Mouse (Mus musculus): ENCODE results near the gene Dpep3. TPM values are rescaled to one million over a fixed set of nuclear protein-coding genes. Genes with fewer than 3 reads are reported as not detected.
"Not testable (repeated sequence)": the region's sequence is repeated elsewhere in the genome, so short reads cannot be mapped to it uniquely, and the experiment has no call there.

Dpep3 gene
- polyA plus RNA-seq, 1 experiment from 2014 or later: not detected

DNA sequence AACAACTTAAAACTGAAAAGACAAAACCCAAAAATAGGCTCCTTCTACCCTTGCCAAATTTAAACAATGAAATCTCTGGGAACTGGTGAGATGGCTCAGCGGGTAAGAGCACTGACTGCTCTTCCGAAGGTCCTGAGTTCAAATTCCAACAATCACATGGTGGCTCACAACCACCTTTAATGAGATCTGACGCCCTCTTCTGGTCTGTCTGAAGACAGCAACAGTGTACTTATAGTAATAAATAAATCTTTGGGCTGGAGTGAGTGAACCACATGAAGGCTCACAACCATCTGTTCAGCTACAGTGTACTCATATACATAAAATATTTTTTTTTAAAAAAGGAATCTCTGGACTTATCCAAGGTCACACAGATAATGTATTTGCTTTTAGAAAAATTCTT lies 28.7 kb upstream of the Dpep3 start:
- WGBS: 61% methylated on average over 3 of the region's 3 CpGs

DNA sequence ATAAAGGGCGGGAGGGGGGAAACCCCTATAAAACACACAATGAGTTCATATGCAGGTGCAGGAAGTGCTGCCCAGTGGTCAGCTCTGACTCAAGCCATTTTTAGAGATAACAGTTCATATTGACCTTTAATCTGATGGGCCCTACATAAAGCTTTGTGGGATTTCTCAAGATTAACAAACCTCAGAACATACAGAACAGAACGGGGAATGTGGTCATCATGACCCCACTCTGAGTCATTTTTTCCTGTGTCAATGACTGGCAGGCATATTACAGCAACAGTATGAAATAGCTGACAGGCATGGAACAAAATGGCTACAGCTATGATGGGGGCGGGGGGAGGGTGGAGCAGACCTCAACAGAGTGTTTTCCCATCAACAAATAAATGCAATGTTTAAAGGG lies 27.9 kb upstream of the Dpep3 start:
- H3K4me3 ChIP-seq (ENCODE audit: low read depth, low read length): no peak overlapping the region
- H3K27me3 ChIP-seq (ENCODE audit: control insufficient read depth, insufficient read depth, low read length): no peaks in the 10 kb centered on the region
- no peak overlapping the region for H3K9ac ChIP-seq (replicated peaks; ENCODE audit: low read depth, low read length)
- no peaks in the 10 kb centered on the region for H3K9me3 ChIP-seq (ENCODE audit: control insufficient read depth, low read depth, low read length)
- H3K27ac ChIP-seq (ENCODE audit: low read length): no peak overlapping the region
- H3K4me2 ChIP-seq (replicated peaks; ENCODE audit: low read depth, low read length): no peak overlapping the region
- WGBS: 74% methylated on average over 3 of the region's 3 CpGs
- H3K4me1 ChIP-seq (ENCODE audit: control insufficient read depth, insufficient read depth, low read length): peaks cover 8% of the 10 kb centered on the region
- no peaks in the 10 kb centered on the region for H3K36me3 ChIP-seq (ENCODE audit: control insufficient read depth, insufficient read depth, low read length)
- ATAC-seq (ENCODE audit: insufficient number of reproducible peaks, insufficient read depth, low FRiP score, low read depth): no peak

More for the DNA sequence above, 28.7 kb upstream of the Dpep3 start:
- not testable (repeated sequence) for H3K36me3 ChIP-seq (ENCODE audit: control insufficient read depth, insufficient read depth, low read length); H3K27me3 ChIP-seq (ENCODE audit: control insufficient read depth, insufficient read depth, low read length); H3K9ac ChIP-seq (replicated peaks; ENCODE audit: low read depth, low read length); H3K27ac ChIP-seq (ENCODE audit: low read length); H3K4me2 ChIP-seq (replicated peaks; ENCODE audit: low read depth, low read length); H3K4me3 ChIP-seq (ENCODE audit: low read depth, low read length); H3K9me3 ChIP-seq (ENCODE audit: control insufficient read depth, low read depth, low read length); ATAC-seq (ENCODE audit: insufficient number of reproducible peaks, insufficient read depth, low FRiP score, low read depth); H3K4me1 ChIP-seq (ENCODE audit: control insufficient read depth, insufficient read depth, low read length)

DNA sequence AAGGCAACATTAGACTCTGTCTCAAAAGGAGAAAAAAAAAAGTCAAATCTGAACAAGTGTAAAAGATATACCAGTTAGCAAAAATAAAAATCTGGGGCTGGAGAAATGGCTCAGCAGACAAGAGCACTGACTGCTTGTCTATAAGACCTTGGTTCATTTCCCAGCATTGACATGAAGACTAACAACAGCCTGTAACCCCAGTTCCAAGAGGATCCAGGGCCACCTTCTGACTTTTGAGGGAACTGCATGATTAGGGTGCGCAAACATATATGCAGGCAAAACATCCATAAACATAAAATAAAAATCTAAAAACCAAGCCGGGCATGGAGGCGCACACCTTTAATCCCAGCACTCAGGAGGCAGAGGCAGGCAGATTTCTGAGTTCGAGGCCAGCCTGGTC lies 27.2 kb upstream of the Dpep3 start:
- 89% methylated on average over 4 of the region's 4 CpGs for WGBS
- H3K9me3 ChIP-seq (ENCODE audit: control insufficient read depth, low read depth, low read length): no peaks in the 10 kb centered on the region
- H3K36me3 ChIP-seq (ENCODE audit: control insufficient read depth, insufficient read depth, low read length): no peaks in the 10 kb centered on the region
- H3K4me1 ChIP-seq (ENCODE audit: control insufficient read depth, insufficient read depth, low read length): peaks cover 8% of the 10 kb centered on the region
- ATAC-seq (ENCODE audit: insufficient number of reproducible peaks, insufficient read depth, low FRiP score, low read depth): no peak
- no peak overlapping the region for H3K27ac ChIP-seq (ENCODE audit: low read length)
- no peak overlapping the region for H3K4me2 ChIP-seq (replicated peaks; ENCODE audit: low read depth, low read length)
- no peak overlapping the region for H3K4me3 ChIP-seq (ENCODE audit: low read depth, low read length)
- no peak overlapping the region for H3K9ac ChIP-seq (replicated peaks; ENCODE audit: low read depth, low read length)
- H3K27me3 ChIP-seq (ENCODE audit: control insufficient read depth, insufficient read depth, low read length): no peaks in the 10 kb centered on the region

DNA sequence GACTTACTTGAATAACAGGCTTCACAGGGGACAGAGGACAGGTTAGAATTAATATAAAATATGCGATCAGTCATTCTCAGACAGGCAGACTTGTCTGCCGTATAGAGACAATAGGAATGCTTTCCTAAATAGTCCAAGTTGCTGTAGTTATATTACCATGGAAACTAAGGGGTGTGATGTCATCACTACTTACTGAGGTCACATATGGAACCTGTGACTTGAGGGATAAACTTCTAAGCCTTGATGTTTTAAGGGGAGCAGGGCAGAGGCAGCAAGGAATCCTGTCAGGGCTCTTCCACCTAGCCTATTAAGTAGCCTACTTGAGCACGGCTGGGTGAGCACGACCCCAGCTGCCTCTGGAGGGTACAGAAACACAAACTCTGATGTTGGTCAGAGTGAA lies 26.6 kb upstream of the Dpep3 start, which contains the start of gene Dpep2nb:
Dpep2nb (minus strand) TSS at position 101 of the 400 bp plus-strand sequence.
- no peaks in the 10 kb centered on the region for H3K36me3 ChIP-seq (ENCODE audit: control insufficient read depth, insufficient read depth, low read length)
- WGBS: 78% methylated on average over 4 of the region's 4 CpGs
- H3K4me1 ChIP-seq (ENCODE audit: control insufficient read depth, insufficient read depth, low read length): peaks cover 8% of the 10 kb centered on the region
- no peaks in the 10 kb centered on the region for H3K9me3 ChIP-seq (ENCODE audit: control insufficient read depth, low read depth, low read length)
- H3K27ac ChIP-seq (ENCODE audit: low read length): no peak within 1 kb of the TSS
- no peak within 1 kb of the TSS for H3K4me3 ChIP-seq (ENCODE audit: low read depth, low read length)
- H3K9ac ChIP-seq (replicated peaks; ENCODE audit: low read depth, low read length): no peak within 1 kb of the TSS
- no peaks in the 10 kb centered on the region for H3K27me3 ChIP-seq (ENCODE audit: control insufficient read depth, insufficient read depth, low read length)
- no peak for ATAC-seq (ENCODE audit: insufficient number of reproducible peaks, insufficient read depth, low FRiP score, low read depth)
- no peak within 1 kb of the TSS for H3K4me2 ChIP-seq (replicated peaks; ENCODE audit: low read depth, low read length)

DNA sequence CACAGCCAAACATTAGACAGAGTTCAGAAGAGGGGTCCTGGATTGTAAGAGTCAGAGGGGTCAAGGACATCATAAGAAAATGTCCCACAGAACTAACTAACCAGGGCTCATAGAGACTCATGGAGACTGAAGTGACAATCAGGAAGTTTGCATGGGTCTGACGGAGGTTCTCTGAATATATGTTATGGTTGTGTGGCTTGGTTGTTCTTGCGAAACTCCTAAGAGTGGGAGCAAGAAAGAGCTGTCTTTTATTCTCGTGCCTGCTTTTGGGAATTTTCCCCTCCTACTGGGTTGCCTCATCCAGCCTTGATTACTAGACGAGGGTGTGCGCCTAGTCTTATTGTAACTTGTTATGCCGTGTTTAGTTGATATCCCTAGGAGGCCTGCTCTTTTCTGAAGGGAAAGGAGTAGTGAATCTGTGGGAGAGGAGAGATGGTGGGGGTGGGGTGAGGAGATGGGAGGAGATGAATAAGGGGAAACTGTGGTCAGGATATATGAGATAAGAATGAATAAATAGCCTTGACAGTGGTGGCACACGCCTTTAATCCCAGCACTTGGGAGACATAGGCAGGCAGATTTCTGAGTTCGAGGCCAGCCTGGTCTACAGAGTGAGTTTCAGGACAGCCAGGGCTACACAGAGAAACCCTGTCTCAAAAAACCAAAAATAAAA lies 25.4 kb upstream of the Dpep3 start:
- Histone ChIP-seq H3K36me3 (ENCODE audit: control insufficient read depth, insufficient read depth, low read length) (no peaks in the 10 kb centered on the region), H3K9ac (replicated peaks; ENCODE audit: low read depth, low read length) (no peak overlapping the region), H3K4me1 (ENCODE audit: control insufficient read depth, insufficient read depth, low read length) (no peaks in the 10 kb centered on the region), H3K27me3 (ENCODE audit: control insufficient read depth, insufficient read depth, low read length) (no peaks in the 10 kb centered on the region), H3K27ac (ENCODE audit: low read length) (no peak overlapping the region), H3K4me3 (ENCODE audit: low read depth, low read length) (no peak overlapping the region), H3K4me2 (replicated peaks; ENCODE audit: low read depth, low read length) (no peak overlapping the region), H3K9me3 (ENCODE audit: control insufficient read depth, low read depth, low read length) (no peaks in the 10 kb centered on the region)
- 78% methylated on average over 8 of the region's 8 CpGs for WGBS
- ATAC-seq (ENCODE audit: insufficient number of reproducible peaks, insufficient read depth, low FRiP score, low read depth): no peak

DNA sequence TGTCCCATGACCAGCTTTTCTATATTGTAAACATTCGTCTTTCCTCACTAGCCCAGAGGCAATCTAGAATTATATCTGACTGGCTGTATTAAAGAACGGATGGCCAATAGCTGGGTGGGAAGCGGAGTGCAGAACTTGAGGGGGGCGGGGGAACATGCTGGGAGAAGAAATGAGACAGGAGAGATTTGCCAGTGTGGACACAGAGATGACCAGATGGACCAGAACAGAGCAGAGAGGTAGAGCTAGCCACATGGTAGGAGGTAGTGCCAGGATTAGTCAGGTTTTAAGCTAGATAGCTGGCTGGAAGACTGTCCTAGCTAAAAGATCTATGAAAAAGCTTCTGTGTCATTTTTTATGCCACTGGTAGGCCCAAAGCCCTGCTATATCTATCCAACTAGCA lies 22.7 kb upstream of the Dpep3 start:
- ATAC-seq (ENCODE audit: insufficient number of reproducible peaks, insufficient read depth, low FRiP score, low read depth): no peak
- no peaks in the 10 kb centered on the region for H3K36me3 ChIP-seq (ENCODE audit: control insufficient read depth, insufficient read depth, low read length)

DNA sequence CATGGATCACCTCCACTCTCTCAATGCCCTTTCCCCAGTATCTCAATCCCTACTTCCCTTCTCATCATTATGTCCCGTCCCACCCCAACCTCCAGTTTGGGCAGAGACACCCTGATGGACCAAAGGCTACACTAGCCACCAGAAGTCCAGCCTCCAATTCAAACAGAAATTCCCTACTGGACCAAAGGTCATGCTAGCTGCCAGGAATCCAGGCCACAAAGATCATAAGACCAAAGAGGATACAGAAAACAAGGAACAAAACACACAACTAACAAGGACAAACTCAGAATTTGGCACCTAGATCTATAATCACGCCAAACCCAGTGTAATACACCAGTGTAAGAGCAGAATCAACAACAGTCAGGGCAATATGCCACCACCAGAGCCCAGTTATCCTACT lies 19.7 kb upstream of the Dpep3 start:
- no peaks in the 10 kb centered on the region for H3K9me3 ChIP-seq (ENCODE audit: control insufficient read depth, low read depth, low read length)
- 88% methylated on average over 2 of the region's 2 CpGs for WGBS
- ATAC-seq (ENCODE audit: insufficient number of reproducible peaks, insufficient read depth, low FRiP score, low read depth): no peak
- no peak overlapping the region for H3K9ac ChIP-seq (replicated peaks; ENCODE audit: low read depth, low read length)
- H3K4me3 ChIP-seq (ENCODE audit: low read depth, low read length): no peak overlapping the region
- no peak overlapping the region for H3K4me2 ChIP-seq (replicated peaks; ENCODE audit: low read depth, low read length)
- H3K27me3 ChIP-seq (ENCODE audit: control insufficient read depth, insufficient read depth, low read length): no peaks in the 10 kb centered on the region
- H3K27ac ChIP-seq (ENCODE audit: low read length): no peak overlapping the region
- H3K4me1 ChIP-seq (ENCODE audit: control insufficient read depth, insufficient read depth, low read length): no peaks in the 10 kb centered on the region
- no peaks in the 10 kb centered on the region for H3K36me3 ChIP-seq (ENCODE audit: control insufficient read depth, insufficient read depth, low read length)

More for the DNA sequence above, 22.7 kb upstream of the Dpep3 start:
- H3K27ac ChIP-seq (ENCODE audit: low read length): no peak overlapping the region
- H3K9me3 ChIP-seq (ENCODE audit: control insufficient read depth, low read depth, low read length): no peaks in the 10 kb centered on the region
- H3K9ac ChIP-seq (replicated peaks; ENCODE audit: low read depth, low read length): no peak overlapping the region
- no peak overlapping the region for H3K4me3 ChIP-seq (ENCODE audit: low read depth, low read length)
- no peaks in the 10 kb centered on the region for H3K27me3 ChIP-seq (ENCODE audit: control insufficient read depth, insufficient read depth, low read length)
- no peaks in the 10 kb centered on the region for H3K4me1 ChIP-seq (ENCODE audit: control insufficient read depth, insufficient read depth, low read length)
- 80% methylated on average over 4 of the region's 4 CpGs for WGBS
- H3K4me2 ChIP-seq (replicated peaks; ENCODE audit: low read depth, low read length): no peak overlapping the region

DNA sequence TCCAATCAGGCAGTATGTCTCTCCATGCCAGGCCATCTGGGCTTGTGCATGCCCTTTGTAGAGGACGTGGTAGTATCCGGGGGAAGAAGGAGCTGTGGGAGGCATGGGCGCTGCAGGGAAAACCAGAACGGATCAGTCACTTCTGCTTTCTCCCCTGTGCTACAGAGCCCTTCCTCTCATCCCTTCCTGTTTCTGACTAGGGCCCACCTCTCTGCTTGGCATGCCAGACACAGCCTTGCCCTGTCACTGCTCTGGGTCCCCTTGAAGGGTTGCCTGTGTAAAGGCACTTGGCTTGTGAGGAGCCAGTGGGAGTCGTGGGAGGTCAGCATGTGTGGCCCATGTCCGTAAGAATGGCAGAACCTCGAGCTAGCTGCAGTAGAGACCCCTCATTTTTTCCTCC lies 17.1 kb upstream of the Dpep3 start:
- Histone ChIP-seq H3K27me3 (ENCODE audit: control insufficient read depth, insufficient read depth, low read length) (no peaks in the 10 kb centered on the region), H3K36me3 (ENCODE audit: control insufficient read depth, insufficient read depth, low read length) (no peaks in the 10 kb centered on the region), H3K9ac (replicated peaks; ENCODE audit: low read depth, low read length) (no peak overlapping the region), H3K4me3 (ENCODE audit: low read depth, low read length) (no peak overlapping the region), H3K27ac (ENCODE audit: low read length) (no peak overlapping the region), H3K9me3 (ENCODE audit: control insufficient read depth, low read depth, low read length) (no peaks in the 10 kb centered on the region), H3K4me1 (ENCODE audit: control insufficient read depth, insufficient read depth, low read length) (0 out of 2 replicates have a peak, but pooled peaks cover 2% of the 10 kb centered on the region), H3K4me2 (replicated peaks; ENCODE audit: low read depth, low read length) (no peak overlapping the region)
- no peak for ATAC-seq (ENCODE audit: insufficient number of reproducible peaks, insufficient read depth, low FRiP score, low read depth)
- WGBS: 61% methylated on average over 7 of the region's 7 CpGs

DNA sequence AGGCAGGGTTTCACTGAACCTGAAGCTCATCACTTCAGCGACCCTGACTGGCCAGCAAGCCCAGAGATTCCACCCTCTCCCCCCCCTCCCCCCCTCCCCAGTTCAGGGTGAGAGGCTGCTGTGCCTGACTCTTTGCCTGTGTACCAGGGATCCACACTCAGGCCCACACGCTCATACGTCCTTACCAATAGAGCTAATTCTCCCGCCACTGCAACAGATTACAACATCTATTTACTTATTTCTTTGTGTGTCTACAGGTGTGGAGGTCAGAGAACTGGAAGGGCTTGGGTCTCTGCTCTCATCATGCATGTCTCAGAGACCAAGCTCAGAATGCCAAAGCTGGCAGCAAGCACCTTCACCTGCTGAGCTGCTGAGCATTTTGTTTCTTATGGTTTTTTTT lies 14.0 kb upstream of the Dpep3 start:
- no peak overlapping the region for H3K27ac ChIP-seq (ENCODE audit: low read length)
- no peaks in the 10 kb centered on the region for H3K9me3 ChIP-seq (ENCODE audit: control insufficient read depth, low read depth, low read length)
- 50% methylated on average over 4 of the region's 4 CpGs for WGBS
- H3K4me3 ChIP-seq (ENCODE audit: low read depth, low read length): no peak overlapping the region
- no peaks in the 10 kb centered on the region for H3K27me3 ChIP-seq (ENCODE audit: control insufficient read depth, insufficient read depth, low read length)
- H3K4me2 ChIP-seq (replicated peaks; ENCODE audit: low read depth, low read length): no peak overlapping the region
- H3K4me1 ChIP-seq (ENCODE audit: control insufficient read depth, insufficient read depth, low read length): 0 out of 2 replicates have a peak, but pooled peaks cover 5% of the 10 kb centered on the region
- no peaks in the 10 kb centered on the region for H3K36me3 ChIP-seq (ENCODE audit: control insufficient read depth, insufficient read depth, low read length)
- no peak overlapping the region for H3K9ac ChIP-seq (replicated peaks; ENCODE audit: low read depth, low read length)
- ATAC-seq (ENCODE audit: insufficient number of reproducible peaks, insufficient read depth, low FRiP score, low read depth): no peak
